Mouse (Mus musculus): ENCODE data around the gene Crls1. TPM values are rescaled to one million over a fixed set of nuclear protein-coding genes. Genes with fewer than 3 reads are reported as not detected.
A peak's percentile ranks its signal among the peaks of the same experiment; 100 is the strongest.

Gene Crls1
- total and polyA plus RNA-seq, 3 experiments, result 46.2 to 194 (median 51.8) TPM

DNA sequence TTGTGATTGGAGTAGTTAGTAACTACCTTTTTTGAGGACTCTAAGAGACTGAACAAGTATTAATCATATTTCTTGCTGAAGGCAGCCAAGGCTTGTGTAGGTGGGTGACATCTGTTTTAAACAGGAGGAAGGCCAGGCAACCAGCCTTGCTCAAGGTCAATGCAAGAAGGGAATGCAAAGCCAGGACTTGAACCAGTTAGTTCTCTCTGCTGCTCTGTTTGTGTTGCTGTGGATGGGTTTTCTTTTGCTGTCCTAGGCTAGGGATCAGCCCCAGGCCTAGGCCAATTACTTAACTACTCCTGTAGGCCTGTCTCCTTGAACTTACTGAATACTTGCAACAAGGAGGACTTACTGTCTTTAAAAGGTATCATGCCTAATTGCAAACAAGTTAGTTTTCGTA lies 6.6 kb downstream of the Crls1 start:
- no peak for DNase-seq (ENCODE audit: low read depth, low spot score)
- H3K27me3 ChIP-seq (ENCODE audit: control insufficient read depth in 1 of 2, insufficient read depth in 2 of 2, low read length in 2 of 2), result no peaks in the 10 kb centered on the region
- no peak overlapping the region for H3K9ac ChIP-seq (ENCODE audit: control insufficient read depth, low read depth, low read length, poor library complexity, severe bottlenecking)
- H3K27ac ChIP-seq (ENCODE audit: control insufficient read depth, low read depth, low read length), result no peak overlapping the region
- peaks cover 0 to 8% of the 10 kb centered on the region in 2 experiments for H3K4me1 ChIP-seq (ENCODE audit: control insufficient read depth in 1 of 2, insufficient read depth in 2 of 2, low read length in 2 of 2)
- peaks cover 22% of the 10 kb centered on the region for H3K79me2 ChIP-seq (ENCODE audit: control insufficient read depth, insufficient read depth, low read length, poor library complexity)
- H3K36me3 ChIP-seq (ENCODE audit: control insufficient read depth in 1 of 2, insufficient read depth in 2 of 2, low read length in 2 of 2), result peaks cover 6 to 26% of the 10 kb centered on the region in 2 experiments
- TF ChIP-seq ZNF384 (IDR thresholded peaks at IDR 0.05; ENCODE audit: low read depth, low read length), result no peak
- TF ChIP-seq MEF2A (IDR thresholded peaks at IDR 0.05; ENCODE audit: extremely low read depth, insufficient replicate concordance, low read depth, low read length, poor library complexity, severe bottlenecking), result no peak
- TF ChIP-seq NRF1 (IDR thresholded peaks at IDR 0.05; ENCODE audit: insufficient read depth, low read depth, low read length, poor library complexity, severe bottlenecking), result no peak
- no peak for TF ChIP-seq MYC (IDR thresholded peaks at IDR 0.05; ENCODE audit: low read depth, low read length)
- TF ChIP-seq POLR2AphosphoS2 (IDR thresholded peaks at IDR 0.05; ENCODE audit: low read length), result no peak
- no peak for TF ChIP-seq KAT2A (conservative IDR thresholded peaks at IDR 0.05; ENCODE audit: low read depth, low read length)
- no peak for TF ChIP-seq UBTF (IDR thresholded peaks at IDR 0.05; ENCODE audit: borderline replicate concordance, insufficient read depth, low read depth, low read length)
- TF ChIP-seq POLR2AphosphoS5 (IDR thresholded peaks at IDR 0.05; ENCODE audit: borderline replicate concordance, low read depth, low read length), result no peak
- TF ChIP-seq JUND (IDR thresholded peaks at IDR 0.05; ENCODE audit: low read depth, low read length), result no peak
- TF ChIP-seq MYB (IDR thresholded peaks at IDR 0.05; ENCODE audit: low read depth, low read length), result no peak
- no peak overlapping the region for H3K4me3 ChIP-seq (ENCODE audit: control insufficient read depth in 1 of 2, insufficient read depth in 1 of 2, low read depth in 2 of 2, low read length in 2 of 2)
- H3K9me3 ChIP-seq (replicated peaks; ENCODE audit: insufficient read depth, low read length), result no peaks in the 10 kb centered on the region

DNA sequence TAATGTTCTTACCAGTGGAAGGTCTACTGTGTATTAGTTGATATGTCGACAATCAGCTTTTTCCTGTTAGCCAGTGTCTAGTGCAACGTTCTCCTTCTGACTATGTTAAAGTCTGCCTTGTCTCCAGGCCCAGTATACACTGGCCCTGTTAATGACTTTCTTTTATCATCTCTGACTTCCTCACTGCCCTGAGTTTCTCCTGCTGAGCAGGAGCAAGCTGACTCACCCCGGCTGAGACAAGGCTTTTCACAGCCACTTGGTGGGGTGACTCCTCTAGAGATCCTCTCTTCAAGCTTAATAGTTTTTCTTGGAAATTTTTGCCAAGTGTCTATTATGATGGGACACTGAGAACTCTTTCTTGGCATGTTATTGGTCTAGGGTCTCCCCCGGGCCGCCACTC lies 9.9 kb downstream of the Crls1 start:
- peaks cover 0 to 8% of the 10 kb centered on the region in 2 experiments; a peak in 3 of 4 replicates for H3K4me1 ChIP-seq (ENCODE audit: control insufficient read depth in 1 of 2, insufficient read depth in 2 of 2, low read length in 2 of 2)
- no peak overlapping the region for H3K4me3 ChIP-seq (ENCODE audit: control insufficient read depth in 1 of 2, insufficient read depth in 1 of 2, low read depth in 2 of 2, low read length in 2 of 2)
- H3K9me3 ChIP-seq (replicated peaks; ENCODE audit: insufficient read depth, low read length), result no peaks in the 10 kb centered on the region
- TF ChIP-seq GABPA (IDR thresholded peaks at IDR 0.05; ENCODE audit: low read depth, low read length) (no peak), EP300 (IDR thresholded peaks at IDR 0.05; ENCODE audit: low read depth in 1 of 2, low read length in 2 of 2) (peak in 1 of 2 experiments; percentile 14; a peak in 1 of 4 replicates)
- peaks cover 14% of the 10 kb centered on the region for H3K79me2 ChIP-seq (ENCODE audit: control insufficient read depth, insufficient read depth, low read length, poor library complexity)
- no peak overlapping the region for H3K27ac ChIP-seq (ENCODE audit: control insufficient read depth, low read depth, low read length)
- H3K9ac ChIP-seq (ENCODE audit: control insufficient read depth, low read depth, low read length, poor library complexity, severe bottlenecking), result no peak overlapping the region
- H3K36me3 ChIP-seq (ENCODE audit: control insufficient read depth in 1 of 2, insufficient read depth in 2 of 2, low read length in 2 of 2), result peaks cover 2 to 18% of the 10 kb centered on the region in 2 experiments
- peak; percentile 69 for DNase-seq (ENCODE audit: low read depth, low spot score)
- no peaks in the 10 kb centered on the region for H3K27me3 ChIP-seq (ENCODE audit: control insufficient read depth in 1 of 2, insufficient read depth in 2 of 2, low read length in 2 of 2)

DNA sequence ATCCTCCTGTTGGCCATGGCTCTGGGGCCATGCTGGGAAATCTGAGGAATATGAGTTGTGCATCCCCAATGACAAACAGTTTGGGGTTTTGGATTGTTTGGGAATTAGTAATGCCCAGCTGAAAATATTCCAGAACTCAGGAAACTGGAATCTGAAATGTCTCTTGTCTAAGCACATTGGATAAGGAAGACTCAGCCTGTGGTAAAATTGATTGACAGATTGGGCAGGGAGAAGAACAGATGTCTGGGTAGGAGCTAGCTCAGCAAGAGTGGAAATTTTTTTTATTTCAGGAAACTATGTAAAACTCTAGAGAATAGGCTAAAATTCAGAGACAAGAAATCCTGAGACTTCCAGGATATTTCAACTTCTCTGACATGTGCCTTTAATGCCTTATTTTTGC lies 14.0 kb downstream of the Crls1 start:
- H3K4me3 ChIP-seq (ENCODE audit: control insufficient read depth in 1 of 2, insufficient read depth in 1 of 2, low read depth in 2 of 2, low read length in 2 of 2), result no peak overlapping the region
- no peak overlapping the region for H3K9ac ChIP-seq (ENCODE audit: control insufficient read depth, low read depth, low read length, poor library complexity, severe bottlenecking)
- H3K27ac ChIP-seq (ENCODE audit: control insufficient read depth, low read depth, low read length), result no peak overlapping the region
- no peaks in the 10 kb centered on the region for H3K27me3 ChIP-seq (ENCODE audit: control insufficient read depth in 1 of 2, insufficient read depth in 2 of 2, low read length in 2 of 2)
- peaks cover 2 to 18% of the 10 kb centered on the region in 2 experiments for H3K36me3 ChIP-seq (ENCODE audit: control insufficient read depth in 1 of 2, insufficient read depth in 2 of 2, low read length in 2 of 2)
- H3K9me3 ChIP-seq (replicated peaks; ENCODE audit: insufficient read depth, low read length), result no peaks in the 10 kb centered on the region
- H3K4me1 ChIP-seq (ENCODE audit: control insufficient read depth in 1 of 2, insufficient read depth in 2 of 2, low read length in 2 of 2), result no peaks in the 10 kb centered on the region; a peak in 2 of 4 replicates
- no peak for DNase-seq (ENCODE audit: low read depth, low spot score)
- TF ChIP-seq USF1 (IDR thresholded peaks at IDR 0.05; ENCODE audit: low read depth, low read length) (no peak), ZKSCAN1 (IDR thresholded peaks at IDR 0.05; ENCODE audit: low read depth, low read length) (no peak), UBTF (IDR thresholded peaks at IDR 0.05; ENCODE audit: borderline replicate concordance, insufficient read depth, low read depth, low read length) (no peak), JUND (IDR thresholded peaks at IDR 0.05; ENCODE audit: low read depth, low read length) (no peak), MAZ (IDR thresholded peaks at IDR 0.05; ENCODE audit: low read depth, low read length) (no peak), BHLHE40 (IDR thresholded peaks at IDR 0.05; ENCODE audit: borderline replicate concordance, low read depth, low read length) (no peak), MEF2A (IDR thresholded peaks at IDR 0.05; ENCODE audit: extremely low read depth, insufficient replicate concordance, low read depth, low read length, poor library complexity, severe bottlenecking) (no peak), TAL1 (IDR thresholded peaks at IDR 0.05; ENCODE audit: low read length) (no peak), NELFE (IDR thresholded peaks at IDR 0.05; ENCODE audit: low read depth, low read length) (no peak), CHD1 (IDR thresholded peaks at IDR 0.05; ENCODE audit: low read depth, low read length) (no peak), SIN3A (IDR thresholded peaks at IDR 0.05; ENCODE audit: low read length) (no peak), SMC3 (IDR thresholded peaks at IDR 0.05; ENCODE audit: low read depth, low read length) (no peak), CHD2 (IDR thresholded peaks at IDR 0.05; ENCODE audit: low read length) (no peak), POLR2A (IDR thresholded peaks at IDR 0.05; ENCODE audit: control insufficient read depth in 1 of 2, insufficient read depth in 1 of 2, low read depth in 1 of 2, low read length in 2 of 2, poor library complexity in 1 of 2) (no peak), POLR2AphosphoS5 (IDR thresholded peaks at IDR 0.05; ENCODE audit: borderline replicate concordance, low read depth, low read length) (no peak), POLR2AphosphoS2 (IDR thresholded peaks at IDR 0.05; ENCODE audit: low read length) (no peak), MAX (IDR thresholded peaks at IDR 0.05; ENCODE audit: low read length) (no peak), KAT2A (conservative IDR thresholded peaks at IDR 0.05; ENCODE audit: low read depth, low read length) (no peak)
- H3K79me2 ChIP-seq (ENCODE audit: control insufficient read depth, insufficient read depth, low read length, poor library complexity), result peaks cover 6% of the 10 kb centered on the region

Measured in MEL (cell line).